Mouse (Mus musculus): Measurements from ENCODE around the gene Fbxw14.

DNA sequence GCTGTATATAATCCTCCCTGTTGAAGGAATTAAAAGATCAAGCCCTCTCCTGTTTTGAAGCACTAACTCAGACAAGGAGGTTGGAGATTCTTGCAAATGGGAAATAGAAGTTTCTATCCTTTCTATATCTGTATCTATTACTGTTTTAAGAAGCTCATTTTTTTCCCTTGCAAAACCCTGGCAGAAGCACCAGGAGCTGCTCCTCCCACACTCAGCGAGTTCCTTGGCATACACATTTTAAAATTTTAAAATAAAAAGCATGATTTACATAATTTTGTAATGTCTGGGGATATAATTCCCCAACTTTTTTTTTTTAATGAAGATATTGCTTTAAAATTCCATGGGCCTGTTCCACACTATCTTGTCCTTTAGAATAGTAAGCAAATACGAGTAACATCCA is 24.4 kb downstream of the Fbxw14 start:
- no peak for TF ChIP-seq CTCF (IDR thresholded peaks at IDR 0.05; ENCODE audit: low read depth)
- TF ChIP-seq EP300 (IDR thresholded peaks at IDR 0.05; ENCODE audit: low read depth): no peak
